Mouse (Mus musculus): ENCODE data around the gene Nop58.
A peak's percentile ranks its signal among the peaks of the same experiment; 100 is the strongest.
"Not testable (repeated sequence)": the region's sequence is repeated elsewhere in the genome, so short reads cannot be mapped to it uniquely, and the experiment has no call there.

The Nop58 gene

DNA sequence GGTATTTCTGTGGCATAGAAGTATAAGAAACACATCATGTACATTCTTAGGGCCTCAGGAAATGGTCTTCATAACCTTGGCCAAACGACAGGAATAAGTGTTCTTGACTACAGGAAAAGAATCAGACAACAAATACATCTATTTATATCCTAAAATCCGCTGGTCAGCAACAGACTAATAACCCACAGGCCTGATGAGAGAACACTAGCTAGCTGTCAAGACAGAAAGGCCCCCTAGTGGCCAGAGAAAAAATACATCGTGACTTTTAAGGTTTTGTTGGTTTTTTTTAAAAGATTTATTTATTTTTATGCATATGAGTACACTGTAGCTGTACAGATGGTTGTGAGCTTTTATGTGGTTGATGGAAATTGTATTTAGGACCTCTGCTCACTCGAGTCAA is 35.1 kb downstream of the Nop58 start:
- DNase-seq (ENCODE audit: low spot score in 2 of 2): peak in 1 of 2 experiments; percentile 25

- no peak for DNase-seq (ENCODE audit: low spot score in 2 of 2)
Observed at GRCm38 (mm10) chr1:59725661-59726060, 40.9 kb downstream of the Nop58 start.

DNA sequence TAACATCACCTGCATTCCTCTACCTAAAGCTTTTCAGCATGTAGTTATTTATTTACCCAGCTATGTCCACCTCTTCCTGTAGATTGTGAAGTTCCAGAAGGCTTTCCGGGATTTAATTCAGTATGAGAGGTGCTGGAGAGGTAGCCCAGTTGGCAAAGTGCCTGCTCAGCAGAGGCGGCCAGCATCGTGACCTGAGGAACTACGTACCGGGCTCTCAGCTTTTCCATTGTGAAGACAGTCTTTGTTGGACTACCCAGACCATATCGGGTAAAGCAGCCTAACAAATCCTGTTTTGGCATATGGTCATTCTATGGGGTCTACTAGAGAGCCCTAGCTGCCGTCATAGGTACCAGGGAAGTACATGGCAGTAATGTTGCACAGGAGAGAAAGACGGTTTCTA is 45.3 kb downstream of the Nop58 start:
- no peak for DNase-seq (ENCODE audit: low spot score in 2 of 2)

- no peak for DNase-seq (ENCODE audit: low spot score in 2 of 2)
Observed at GRCm38 (mm10) chr1:59730737-59731136, 46.0 kb downstream of the Nop58 start.

- DNase-seq (ENCODE audit: low spot score in 2 of 2): no peak
Observed at GRCm38 (mm10) chr1:59734076-59734475, 49.3 kb downstream of the Nop58 start.

GRCm38 (mm10) chr1:59738768-59739414 is 54.1 kb downstream of the Nop58 start:
- DNase-seq (ENCODE audit: low spot score in 2 of 2): no peak

DNA sequence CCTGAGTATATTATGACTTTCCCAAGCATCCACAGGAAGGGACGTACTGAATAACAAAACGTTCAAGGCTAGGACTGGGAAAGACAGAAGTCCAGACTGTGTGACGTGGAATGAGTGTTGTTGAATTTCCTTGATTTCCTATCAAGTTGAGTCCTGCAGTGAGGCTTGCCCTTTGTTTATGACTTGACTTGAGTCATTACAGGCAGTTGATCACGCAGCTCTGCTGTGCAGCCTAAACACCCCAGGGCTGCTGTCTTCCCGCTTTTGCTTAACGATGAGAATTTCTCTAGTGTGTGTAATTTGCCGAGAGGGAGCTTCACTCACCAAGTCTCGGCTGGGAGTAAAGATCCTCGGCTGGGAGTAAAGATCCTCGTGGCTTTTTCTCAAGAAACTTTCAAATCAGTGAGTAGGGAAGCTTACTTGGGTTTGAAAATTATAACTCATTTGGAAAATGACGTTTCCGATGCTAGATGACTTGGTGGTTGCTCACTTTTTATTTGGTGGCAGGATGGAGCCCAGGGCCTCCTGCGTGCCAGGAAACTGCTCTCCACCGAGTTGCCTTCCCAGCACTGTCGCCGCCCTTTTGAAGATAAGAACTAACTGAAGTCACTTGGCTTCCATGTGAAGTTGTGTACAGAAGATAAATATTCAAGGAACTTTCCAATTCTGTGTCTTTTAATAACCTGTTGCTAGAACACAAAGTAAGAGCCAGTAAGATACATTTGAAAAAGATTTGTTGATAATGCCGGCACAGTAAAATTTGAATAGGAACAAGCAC is 55.0 kb downstream of the Nop58 start:
- no peak for DNase-seq (ENCODE audit: low spot score in 2 of 2)

DNA sequence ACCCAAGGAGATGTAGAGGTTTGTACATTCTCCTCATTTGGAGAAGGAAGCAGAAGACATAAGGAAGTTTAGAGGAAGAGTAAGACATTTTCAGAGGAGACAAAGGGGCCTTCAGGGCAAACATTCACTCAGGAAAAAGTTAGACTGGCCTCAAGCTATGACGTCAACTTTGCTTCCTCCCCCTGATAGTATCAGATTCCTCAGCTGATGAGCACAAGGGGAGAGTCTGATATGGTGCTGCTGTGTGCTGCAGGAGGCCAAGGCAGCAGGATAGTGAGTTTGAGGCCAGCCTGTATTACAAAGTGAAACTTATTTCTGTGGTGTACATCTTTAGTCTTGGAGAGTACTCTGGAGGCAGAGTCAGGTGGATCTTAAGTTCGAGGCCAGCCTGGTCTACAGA is 64.3 kb downstream of the Nop58 start:
- no peak for DNase-seq (ENCODE audit: low spot score in 2 of 2)

- DNase-seq (ENCODE audit: low spot score in 2 of 2): not testable (repeated sequence)
Observed at GRCm38 (mm10) chr1:59749724-59750123, 65.0 kb downstream of the Nop58 start.

GRCm38 (mm10) chr1:59755298-59755697 is 70.5 kb downstream of the Nop58 start:
- no peak for DNase-seq (ENCODE audit: low spot score in 2 of 2)

- no peak for DNase-seq (ENCODE audit: low spot score in 2 of 2)
Observed at GRCm38 (mm10) chr1:59758325-59758724, 73.6 kb downstream of the Nop58 start.

DNA sequence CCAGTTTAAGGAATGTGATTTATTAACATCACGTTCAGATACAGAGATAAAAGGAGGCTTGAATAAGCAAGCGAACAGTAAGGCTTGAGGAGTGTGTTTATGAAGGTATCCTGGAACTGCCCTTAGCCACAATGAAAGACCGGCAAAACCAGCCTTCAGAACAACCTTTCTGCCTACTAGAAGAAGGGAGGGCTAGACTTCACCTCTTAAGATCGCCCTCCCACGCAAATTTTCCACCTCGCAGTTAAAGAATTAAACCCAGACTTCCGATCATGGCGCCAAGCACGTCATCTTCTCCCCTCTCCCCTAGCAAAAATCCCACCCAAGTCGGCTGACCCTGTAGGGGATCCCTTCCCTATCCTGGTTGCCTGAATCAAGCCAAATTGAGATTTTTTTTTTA is 77.4 kb downstream of the Nop58 start:
- peak; percentile 4 to 11 for DNase-seq (ENCODE audit: low spot score in 2 of 2)

- DNase-seq (ENCODE audit: low spot score in 2 of 2): peak in 1 of 2 experiments; percentile 48
Observed at GRCm38 (mm10) chr1:59762651-59763163, 77.9 kb downstream of the Nop58 start.

GRCm38 (mm10) chr1:59763164-59763768 is 78.5 kb downstream of the Nop58 start, which contains the start of gene Bmpr2:
TSS of gene Bmpr2 (plus strand) at chr1:59763400.
- peak; percentile 77 to 78 for DNase-seq (ENCODE audit: low spot score in 2 of 2)

GRCm38 (mm10) chr1:59763781-59764251 is 79.0 kb downstream of the Nop58 start:
- DNase-seq (ENCODE audit: low spot score in 2 of 2): peak; percentile 13 to 41

DNA sequence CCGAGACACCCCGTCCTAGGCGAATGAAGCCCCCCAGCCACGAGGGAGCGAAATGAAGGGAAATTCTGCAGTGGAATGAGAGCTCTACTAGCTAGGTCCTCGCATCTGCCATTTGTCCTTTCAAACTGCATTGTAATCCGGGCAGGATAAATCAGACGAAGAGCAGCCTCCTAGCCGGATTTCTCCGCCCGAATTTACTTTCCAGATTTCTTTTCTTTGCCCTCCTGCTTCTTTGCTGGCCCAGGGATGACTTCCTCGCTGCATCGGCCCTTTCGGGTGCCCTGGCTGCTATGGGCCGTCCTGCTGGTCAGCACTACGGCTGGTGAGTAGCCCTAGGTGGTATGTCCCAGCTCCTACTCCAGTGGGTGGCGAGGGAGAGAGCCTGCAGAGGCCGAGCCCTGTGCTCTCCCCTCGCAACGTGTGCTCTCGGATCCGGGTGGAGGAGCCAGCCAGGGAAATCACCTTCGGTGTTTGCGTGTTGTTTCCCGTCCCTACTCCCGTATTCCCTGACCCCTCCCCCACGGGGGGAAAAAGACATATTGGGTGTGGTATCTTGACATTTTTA is 79.7 kb downstream of the Nop58 start:
- DNase-seq (ENCODE audit: low spot score in 2 of 2): peak; percentile 9 to 10

DNA sequence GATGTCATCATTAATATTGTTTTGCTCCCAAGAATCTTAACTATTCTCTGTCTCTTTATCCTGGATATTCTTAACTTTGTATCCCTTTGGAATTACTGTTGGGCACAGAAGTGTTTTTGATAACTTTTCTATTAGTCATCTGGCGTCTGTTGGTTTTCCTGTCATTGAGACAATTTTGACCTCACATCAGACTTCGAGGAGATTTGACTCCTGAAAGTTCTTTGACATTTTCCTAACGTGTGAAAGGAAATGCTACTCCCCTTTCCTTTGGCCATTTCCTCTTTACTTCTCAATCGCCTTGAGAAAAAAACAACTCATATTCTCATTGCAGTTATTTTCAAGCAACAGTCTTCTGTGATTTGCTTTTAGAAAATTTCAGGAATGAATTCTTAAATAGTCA is 80.5 kb downstream of the Nop58 start:
- DNase-seq (ENCODE audit: low spot score in 2 of 2): no peak

GRCm38 (mm10) chr1:59766626-59767025 is 81.9 kb downstream of the Nop58 start:
- no peak for DNase-seq (ENCODE audit: low spot score in 2 of 2)

All from thymus, postnatal 10 days (tissue).